Mouse (Mus musculus): ENCODE measurements around the gene Ccdc92b.

DNA sequence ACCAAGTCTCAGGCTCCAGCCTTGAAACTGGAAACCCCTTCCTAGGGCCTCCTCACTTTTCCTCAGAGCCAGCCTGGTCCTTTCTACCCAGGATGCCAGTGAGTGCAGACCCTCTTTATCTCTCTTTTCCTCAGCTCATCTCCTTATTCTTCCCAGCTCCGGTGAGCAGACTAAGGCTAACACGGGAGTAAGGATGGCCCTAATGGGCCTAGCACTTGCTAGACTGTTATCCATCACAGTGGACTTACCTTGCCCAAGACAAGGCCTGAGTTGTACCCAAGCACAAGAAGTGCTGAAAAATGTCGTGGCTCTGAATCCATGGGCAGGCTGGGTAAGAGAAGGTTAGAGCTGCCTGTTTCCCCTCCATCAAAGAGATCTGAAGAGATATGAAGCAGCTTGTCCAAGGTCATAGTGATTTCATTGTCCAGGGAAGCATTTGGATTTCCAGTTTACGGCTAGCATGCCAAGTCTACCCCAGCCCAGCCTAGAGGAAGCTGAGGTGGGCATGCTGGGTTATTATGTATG lies 31.2 kb downstream of the Ccdc92b start:
- no peak for TF ChIP-seq CTCF (IDR thresholded peaks at IDR 0.05; ENCODE audit: insufficient read depth, low read depth, low read length)
- no peak for TF ChIP-seq POLR2A (IDR thresholded peaks at IDR 0.05; ENCODE audit: insufficient read depth, low read depth, low read length)

Data from olfactory bulb, adult 2 months (tissue).